Mouse (Mus musculus) neural tube, embryonic 11.5 days (tissue): ENCODE results near the gene BC029722. TPM values are rescaled to one million over a fixed set of nuclear protein-coding genes. Genes with fewer than 3 reads are reported as not detected.

ENCODE experiments used
- ATAC-seq: fragments of 200-750 bp; cut with Nextera tagmentation; 2 replicates; pipeline ENCODE4 v1.8.0; 2017; ENCODE audit warnings: moderate number of reproducible peaks, mild to moderate bottlenecking, moderate TSS enrichment, moderate library complexity; ENCODE audit not compliant: insufficient read depth, low FRiP score, low TSS enrichment
- DNase-seq: peaks from one replicate; pipeline ENCODE4 v3.0.0-alpha.2; 2015; ENCODE audit warnings: low spot score
- H3K27ac ChIP-seq: fragments of 300-500 bp; sonication (generic); 2 replicates; pipeline ENCODE4 v1.5.1; 2014; ENCODE audit warnings: low read depth, mild to moderate bottlenecking, low read length
- H3K27me3 ChIP-seq: fragments of 300-500 bp; sonication (generic); 2 replicates; pipeline ENCODE4 v1.6.1; 2014; ENCODE audit warnings: mild to moderate bottlenecking, low read length, mixed read lengths; ENCODE audit not compliant: control insufficient read depth, insufficient read depth
- H3K36me3 ChIP-seq: fragments of 300-500 bp; sonication (generic); 2 replicates; pipeline ENCODE4 v1.6.1; 2014; ENCODE audit warnings: mild to moderate bottlenecking, low read length, moderate library complexity, mixed read lengths; ENCODE audit not compliant: control insufficient read depth, insufficient read depth
- H3K4me1 ChIP-seq: fragments of 300-500 bp; sonication (generic); 2 replicates; pipeline ENCODE4 v1.6.1; 2014; ENCODE audit warnings: low read length, mixed read lengths; ENCODE audit not compliant: control insufficient read depth, insufficient read depth
- H3K4me2 ChIP-seq: fragments of 300-500 bp; sonication (generic); 2 replicates; pipeline ENCODE4 v1.6.1; 2014; ENCODE audit warnings: low read depth, mild to moderate bottlenecking, moderate library complexity
- H3K4me3 ChIP-seq: fragments of 300-500 bp; sonication (generic); 2 replicates; pipeline ENCODE4 v1.5.1; 2014; ENCODE audit warnings: low read depth, low read length
- H3K9ac ChIP-seq: fragments of 300-500 bp; sonication (generic); 2 replicates; pipeline ENCODE4 v1.6.1; 2014; ENCODE audit warnings: mild to moderate bottlenecking, low read length
- H3K9me3 ChIP-seq: fragments of 300-500 bp; sonication (generic); 2 replicates; pipeline ENCODE4 v1.6.1; 2016; ENCODE audit warnings: low read length; ENCODE audit not compliant: control insufficient read depth
- WGBS: fragments of 180-500 bp; shearing (Covaris S2); extraction: QIAGEN DNeasy Blood & Tissue Kit; methylation state at CpG from one replicate; pipeline ENCODE4 v1.1.7; 2014; 5-methylcytosine and 5-hydroxymethylcytosine counted together
- polyA plus RNA-seq: library from polyadenylated mRNA; unstranded; fragments of >200 nt; fragmentation: Nextera tagmentation; extraction: Ambion mirVana; gene quantifications from 2 replicates; pipeline ENCODE4 v1.2.1, GENCODE M21; 2014

The BC029722 gene
- polyA plus RNA-seq, 1 experiment from 2014 or later, result 11.1 TPM

DNA sequence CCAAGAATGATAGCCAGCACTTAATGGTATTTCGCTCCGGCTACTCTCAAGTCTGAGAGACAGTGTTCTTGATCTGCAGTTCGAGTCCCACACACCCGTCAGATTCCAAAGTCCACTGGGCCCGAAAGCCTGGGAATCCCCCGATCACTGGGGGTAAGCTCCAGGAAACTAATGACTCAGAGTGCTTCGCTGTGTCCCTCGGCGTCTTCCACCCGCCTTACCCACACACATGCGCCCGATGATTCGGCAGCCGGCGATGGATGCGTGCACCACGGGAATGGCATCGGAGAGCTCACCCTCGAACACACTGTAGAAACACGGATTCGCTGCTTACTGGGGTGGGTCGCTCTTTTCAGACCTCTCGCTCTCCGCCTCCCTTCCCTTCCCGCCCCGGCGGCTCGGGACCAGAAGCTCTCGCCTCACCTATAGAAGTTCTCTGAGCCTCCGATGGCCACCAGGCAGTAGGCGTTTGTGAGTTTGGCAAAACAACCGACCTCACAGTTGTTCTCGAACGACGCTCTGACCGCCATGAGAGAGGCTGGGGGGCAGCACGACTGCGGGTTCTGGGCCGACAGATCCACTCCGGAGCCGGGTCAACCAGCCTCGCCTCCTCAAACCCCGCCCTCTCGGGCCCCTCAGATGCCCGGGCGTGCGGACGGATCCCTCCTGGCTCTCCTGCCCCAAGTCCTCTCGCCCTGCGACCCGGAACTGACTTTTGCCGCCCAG is 6.8 kb upstream of the BC029722 start:
- no peaks in the 10 kb centered on the region for H3K27me3 ChIP-seq
- peak overlapping the region; percentile 77 for H3K9ac ChIP-seq
- ATAC-seq (peak; percentile 41; the same call in 1 of the 2 replicates), DNase-seq (peak; percentile 28)
- peaks cover 10% of the 10 kb centered on the region; the same call in 1 of the 2 replicates for H3K4me1 ChIP-seq
- WGBS, result 2% methylated on average over 52 of the region's 52 CpGs
- H3K36me3 ChIP-seq, result no peaks in the 10 kb centered on the region
- peak overlapping the region; percentile 81 for H3K4me3 ChIP-seq
- no peak overlapping the region for H3K27ac ChIP-seq
- H3K4me2 ChIP-seq, result peak overlapping the region; percentile 62
- H3K9me3 ChIP-seq, result no peaks in the 10 kb centered on the region

GRCm38 (mm10) chr2:155823722-155824121 is 4.5 kb upstream of the BC029722 start:
- Histone ChIP-seq H3K4me3 (no peak overlapping the region), H3K4me2 (no peak overlapping the region), H3K36me3 (peaks cover 5% of the 10 kb centered on the region), H3K4me1 (peaks cover 17% of the 10 kb centered on the region; the same call in 1 of the 2 replicates), H3K9me3 (no peaks in the 10 kb centered on the region), H3K9ac (no peak overlapping the region), H3K27ac (no peak overlapping the region), H3K27me3 (no peaks in the 10 kb centered on the region)
- ATAC-seq, result no peak
- WGBS, result 98% methylated on average over 8 of the region's 8 CpGs
- no peak for DNase-seq

DNA sequence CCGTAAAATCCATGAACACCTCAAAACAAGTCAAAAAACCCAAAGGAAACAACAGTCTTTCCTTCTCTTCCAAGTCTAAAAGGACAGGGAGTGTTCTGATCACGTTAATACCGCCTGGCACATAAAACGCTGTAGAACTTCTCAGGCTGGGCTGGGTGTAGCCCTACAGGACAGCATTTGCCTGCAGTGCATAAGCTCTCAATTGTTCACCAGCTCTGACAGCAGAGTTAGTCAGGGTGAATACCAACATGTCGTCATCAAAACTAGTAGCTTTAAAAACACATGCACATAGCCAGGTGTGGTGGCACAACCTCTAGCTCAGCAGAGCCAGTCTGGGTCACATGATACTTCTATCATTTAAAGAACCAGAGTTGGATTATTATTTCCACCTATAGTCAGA is 1.6 kb upstream of the BC029722 start:
- ATAC-seq, result no peak
- Histone ChIP-seq H3K27ac (no peak overlapping the region), H3K36me3 (peaks cover 5% of the 10 kb centered on the region), H3K4me1 (peaks cover 17% of the 10 kb centered on the region; the same call in 1 of the 2 replicates), H3K9ac (no peak overlapping the region), H3K4me3 (no peak overlapping the region), H3K4me2 (no peak overlapping the region), H3K9me3 (no peaks in the 10 kb centered on the region), H3K27me3 (no peaks in the 10 kb centered on the region)
- no peak for DNase-seq
- 92% methylated on average over 5 of the region's 5 CpGs for WGBS

GRCm38 (mm10) chr2:155819449-155820251 is 424 bp upstream of the BC029722 start:
- Histone ChIP-seq H3K27me3 (no peaks in the 10 kb centered on the region), H3K36me3 (peaks cover 5% of the 10 kb centered on the region), H3K27ac (peak overlapping the region; percentile 68; the same call in 1 of the 2 replicates), H3K4me2 (peak overlapping the region; percentile 76), H3K9ac (peak overlapping the region; percentile 64; the same call in 1 of the 2 replicates), H3K9me3 (no peaks in the 10 kb centered on the region), H3K4me1 (peaks cover 13% of the 10 kb centered on the region; the same call in 1 of the 2 replicates), H3K4me3 (peak overlapping the region; percentile 57)
- DNase-seq (no peak), ATAC-seq (no peak; the same call in 1 of the 2 replicates)
- WGBS, result 63% methylated on average over 6 of the region's 6 CpGs

DNA sequence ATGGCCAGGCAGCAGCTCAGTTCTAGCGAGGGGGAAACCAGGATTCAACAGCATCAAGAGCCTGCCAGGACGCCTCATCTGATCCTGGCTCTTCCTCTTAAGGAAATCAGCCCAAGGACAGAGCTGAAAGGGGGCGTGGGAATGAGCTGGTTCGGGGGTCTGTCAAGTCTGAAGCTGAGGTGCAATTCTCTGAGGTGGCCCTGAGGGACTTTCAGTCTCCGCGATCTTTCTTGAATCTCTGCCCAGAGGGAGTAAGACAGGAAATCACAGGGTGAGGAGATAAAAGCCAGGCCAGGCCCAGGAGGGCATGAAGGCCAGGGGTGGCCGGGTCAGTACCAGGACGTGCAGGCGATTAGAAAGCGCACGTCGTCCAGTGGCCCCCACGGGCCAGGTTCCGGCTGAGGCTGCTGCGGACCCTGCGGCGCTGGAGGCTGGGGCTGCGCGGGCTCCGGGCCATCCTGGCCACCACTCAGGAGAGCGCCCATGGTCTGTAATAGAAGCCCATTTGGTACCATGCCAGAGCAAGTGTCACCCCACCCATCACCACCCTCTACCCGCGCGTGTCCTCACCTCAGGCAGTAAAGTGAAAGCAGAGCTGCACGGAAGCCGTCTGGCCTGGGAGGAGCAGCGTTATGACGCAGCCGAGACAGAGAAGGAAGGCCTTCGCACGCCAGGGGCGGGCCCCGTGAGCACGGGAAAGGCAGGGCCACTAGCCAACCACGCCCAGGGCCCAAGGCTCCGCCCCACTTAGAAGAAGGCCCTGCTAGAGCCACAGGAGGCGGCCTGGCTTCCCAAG is 432 bp downstream of the BC029722 start:
- H3K27me3 ChIP-seq, result no peaks in the 10 kb centered on the region
- H3K9ac ChIP-seq, result peak overlapping the region; percentile 64
- peak overlapping the region; percentile 76 for H3K4me2 ChIP-seq
- peak overlapping the region; percentile 57 for H3K4me3 ChIP-seq
- 4% methylated on average over 37 of the region's 37 CpGs for WGBS
- ATAC-seq (peak; percentile 89), DNase-seq (peak; percentile 92)
- H3K4me1 ChIP-seq, result peaks cover 13% of the 10 kb centered on the region; the same call in 1 of the 2 replicates
- H3K36me3 ChIP-seq, result peaks cover 5% of the 10 kb centered on the region
- H3K9me3 ChIP-seq, result no peaks in the 10 kb centered on the region
- peak overlapping the region; percentile 68 for H3K27ac ChIP-seq

DNA sequence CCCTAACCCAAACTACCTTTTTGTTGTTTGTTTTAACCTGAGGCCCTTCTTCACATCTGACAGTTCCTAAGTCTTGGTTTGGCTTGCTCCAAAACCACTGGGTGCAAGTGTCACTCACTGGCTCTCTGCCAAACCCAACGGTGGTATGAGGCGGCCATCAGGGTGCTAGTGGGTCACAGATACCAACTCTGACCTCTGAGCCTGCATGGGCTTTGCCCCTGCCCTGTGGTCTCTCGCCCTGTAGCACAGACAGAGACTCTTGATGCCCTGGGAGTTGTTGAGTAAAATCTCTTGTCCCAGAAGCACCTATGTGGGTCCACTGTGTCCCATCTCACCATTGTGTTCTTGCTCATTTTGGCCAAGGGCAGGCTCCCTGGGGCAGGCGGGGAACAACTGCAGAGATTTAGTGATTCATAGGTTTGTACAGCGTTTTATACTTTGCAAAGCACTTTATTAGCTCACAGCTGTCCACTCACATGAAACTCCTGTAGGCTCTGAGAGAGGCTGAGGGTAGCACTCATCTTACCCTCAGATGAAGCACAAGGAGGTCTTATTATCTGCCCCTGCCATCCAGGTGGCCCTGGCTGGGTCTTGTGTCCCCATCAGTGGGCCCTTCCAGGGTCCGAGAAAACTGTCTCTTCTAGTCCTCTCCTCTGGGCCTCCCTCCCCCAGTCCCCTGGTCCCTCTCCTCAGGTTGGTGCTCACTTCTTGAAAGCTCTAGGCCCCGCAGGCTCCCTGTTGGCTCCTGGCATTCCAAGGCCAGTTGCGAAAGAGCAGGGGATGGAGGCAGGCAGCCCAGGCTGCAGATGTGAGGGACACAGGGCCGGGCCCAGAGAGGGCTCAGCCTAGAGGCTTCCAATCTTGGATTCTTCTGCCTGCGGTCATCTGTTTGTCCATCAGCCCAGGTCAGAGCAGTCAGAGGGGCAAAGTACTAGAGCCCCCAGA is 1.7 kb downstream of the BC029722 start:
- Histone ChIP-seq H3K27ac (no peak overlapping the region), H3K9me3 (no peaks in the 10 kb centered on the region), H3K36me3 (peaks cover 5% of the 10 kb centered on the region), H3K27me3 (no peaks in the 10 kb centered on the region), H3K4me2 (peak overlapping the region; percentile 76; the same call in 1 of the 2 replicates), H3K4me3 (peak overlapping the region; percentile 57; the same call in 1 of the 2 replicates), H3K4me1 (peaks cover 13% of the 10 kb centered on the region; the same call in 1 of the 2 replicates), H3K9ac (no peak overlapping the region; the same call in 1 of the 2 replicates)
- WGBS, result 81% methylated on average over 10 of the region's 10 CpGs
- DNase-seq (no peak), ATAC-seq (no peak)

DNA sequence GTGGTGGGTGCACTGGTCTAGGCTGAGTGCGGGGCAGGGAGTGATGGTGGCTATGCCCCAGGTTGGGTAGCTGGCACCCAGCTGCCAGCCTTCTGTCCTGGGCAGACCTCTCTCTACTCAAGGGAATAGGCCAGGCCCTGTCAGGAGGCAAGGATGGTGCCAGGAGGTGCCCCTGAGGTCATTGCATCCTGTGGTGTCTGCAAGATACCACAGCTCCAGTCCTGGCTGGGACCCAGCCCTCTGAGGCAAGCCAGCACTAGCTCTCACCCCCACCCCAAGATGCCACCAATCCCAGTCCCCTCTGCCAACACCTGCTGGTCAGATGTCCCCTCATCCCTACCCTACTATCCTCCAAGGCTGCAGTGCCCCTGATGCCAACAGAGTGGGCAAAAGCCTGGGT is 3.0 kb downstream of the BC029722 start:
- Histone ChIP-seq H3K27me3 (no peaks in the 10 kb centered on the region), H3K4me3 (no peak overlapping the region), H3K36me3 (peaks cover 5% of the 10 kb centered on the region), H3K4me2 (no peak overlapping the region), H3K9ac (no peak overlapping the region), H3K27ac (no peak overlapping the region), H3K9me3 (no peaks in the 10 kb centered on the region), H3K4me1 (peaks cover 13% of the 10 kb centered on the region; the same call in 1 of the 2 replicates)
- ATAC-seq (no peak), DNase-seq (no peak)
- 93% methylated on average over 1 of the region's 1 CpGs for WGBS
